Mouse (Mus musculus) lung, embryonic 15.5 days (tissue): Measurements from ENCODE around the gene Lefty1. TPM values are rescaled to one million over a fixed set of nuclear protein-coding genes. Genes with fewer than 3 reads are reported as not detected.
A peak's percentile ranks its signal among the peaks of the same experiment; 100 is the strongest.
"Not testable (repeated sequence)": the region's sequence is repeated elsewhere in the genome, so short reads cannot be mapped to it uniquely, and the experiment has no call there.

Source experiments
- ATAC-seq: fragments of 200-750 bp; cut with Nextera tagmentation; 2 replicates; pipeline ENCODE4 v1.8.0; 2017; ENCODE audit warnings: moderate number of reproducible peaks, borderline replicate concordance; ENCODE audit not compliant: low FRiP score, low TSS enrichment; ENCODE audit errors: extremely low read depth
- H3K27ac ChIP-seq: fragments of 300-500 bp; sonication (generic); 2 replicates; pipeline ENCODE4 v1.5.1; 2015; ENCODE audit warnings: moderate library complexity, mild to moderate bottlenecking, inconsistent platforms
- H3K27me3 ChIP-seq: fragments of 300-500 bp; sonication (generic); 2 replicates; pipeline ENCODE4 v1.6.1; 2015; ENCODE audit warnings: inconsistent platforms
- H3K36me3 ChIP-seq: fragments of 300-500 bp; sonication (generic); 2 replicates; pipeline ENCODE4 v1.6.1; 2015; ENCODE audit warnings: inconsistent platforms
- H3K4me1 ChIP-seq: fragments of 300-500 bp; sonication (generic); 2 replicates; pipeline ENCODE4 v1.6.1; 2015; ENCODE audit warnings: inconsistent platforms
- H3K4me2 ChIP-seq: fragments of 300-500 bp; sonication (generic); 2 replicates; pipeline ENCODE4 v1.6.1; 2015; ENCODE audit warnings: inconsistent platforms, mild to moderate bottlenecking, moderate library complexity
- H3K4me3 ChIP-seq: fragments of 300-500 bp; sonication (generic); 2 replicates; pipeline ENCODE4 v1.5.1; 2015; ENCODE audit warnings: mild to moderate bottlenecking, inconsistent platforms
- H3K9ac ChIP-seq: fragments of 300-500 bp; sonication (generic); 2 replicates; pipeline ENCODE4 v1.6.1; 2015; ENCODE audit warnings: inconsistent platforms
- H3K9me3 ChIP-seq: fragments of 300-500 bp; sonication (generic); 2 replicates; pipeline ENCODE4 v1.6.1; 2016; ENCODE audit warnings: inconsistent platforms
- WGBS: fragments of 180-500 bp; shearing (Covaris S2); methylation state at CpG from one replicate; pipeline ENCODE4 v1.1.7; 2015; 5-methylcytosine and 5-hydroxymethylcytosine counted together
- polyA plus RNA-seq: library from polyadenylated mRNA; unstranded; fragments of >200 nt; fragmentation: Nextera tagmentation; extraction: Ambion mirVana; gene quantifications from 2 replicates; pipeline ENCODE4 v1.2.1, GENCODE M21; 2015

Lefty1 gene
- polyA plus RNA-seq, 1 experiment from 2014 or later = 1.2 TPM

GRCm38 (mm10) chr1:180926286-180926685, 8.5 kb upstream of the Lefty1 start:
- Histone ChIP-seq H3K9ac (no peak overlapping the region), H3K9me3 (no peaks in the 10 kb centered on the region), H3K27me3 (no peaks in the 10 kb centered on the region; the same call in 1 of the 2 replicates), H3K4me1 (no peaks in the 10 kb centered on the region), H3K4me2 (no peak overlapping the region), H3K36me3 (no peaks in the 10 kb centered on the region), H3K4me3 (no peak overlapping the region), H3K27ac (no peak overlapping the region)
- 55% methylated on average over 4 of the region's 4 CpGs for WGBS
- no peak for ATAC-seq

- WGBS = 11% methylated on average over 2 of the region's 2 CpGs
- ATAC-seq = no peak
- Histone ChIP-seq H3K4me2 (no peak overlapping the region), H3K9me3 (no peaks in the 10 kb centered on the region), H3K27ac (no peak overlapping the region), H3K27me3 (peaks cover 18% of the 10 kb centered on the region), H3K36me3 (no peaks in the 10 kb centered on the region), H3K4me3 (no peak overlapping the region), H3K9ac (no peak overlapping the region), H3K4me1 (no peaks in the 10 kb centered on the region)
Observed at GRCm38 (mm10) chr1:180929599-180929998, 5.2 kb upstream of the Lefty1 start.

GRCm38 (mm10) chr1:180931106-180931505, 3.7 kb upstream of the Lefty1 start:
- WGBS = 60% methylated on average over 3 of the region's 3 CpGs
- H3K27ac ChIP-seq = no peak overlapping the region
- H3K9me3 ChIP-seq = no peaks in the 10 kb centered on the region
- ATAC-seq = no peak
- H3K9ac ChIP-seq = no peak overlapping the region
- H3K4me2 ChIP-seq = no peak overlapping the region
- H3K36me3 ChIP-seq = no peaks in the 10 kb centered on the region
- H3K4me3 ChIP-seq = no peak overlapping the region
- no peaks in the 10 kb centered on the region for H3K4me1 ChIP-seq
- H3K27me3 ChIP-seq = peaks cover 34% of the 10 kb centered on the region

GRCm38 (mm10) chr1:180933659-180934058, 1.2 kb upstream of the Lefty1 start:
- Histone ChIP-seq H3K27ac (no peak overlapping the region), H3K27me3 (peaks cover 43% of the 10 kb centered on the region), H3K9ac (no peak overlapping the region), H3K9me3 (no peaks in the 10 kb centered on the region), H3K4me2 (no peak overlapping the region), H3K4me1 (no peaks in the 10 kb centered on the region), H3K4me3 (no peak overlapping the region), H3K36me3 (no peaks in the 10 kb centered on the region)
- WGBS = 37% methylated on average over 6 of the region's 6 CpGs
- ATAC-seq = no peak

GRCm38 (mm10) chr1:180936610-180937398, 2.0 kb downstream of the Lefty1 start:
- peak; percentile 87; the same call in 1 of the 2 replicates for ATAC-seq
- peaks cover 43% of the 10 kb centered on the region for H3K27me3 ChIP-seq
- H3K36me3 ChIP-seq, H3K27ac ChIP-seq, H3K9me3 ChIP-seq, H3K4me1 ChIP-seq: not testable (repeated sequence)
- peak overlapping the region; percentile 61 for H3K4me2 ChIP-seq
- 2% methylated on average over 40 of the region's 41 CpGs for WGBS
- H3K4me3 ChIP-seq = peak overlapping the region; percentile 32
- H3K9ac ChIP-seq = 0 out of 2 replicates have a peak overlapping the region, but pooled peaks have one; percentile 19

- not testable (repeated sequence) for H3K27ac ChIP-seq, H3K9me3 ChIP-seq, ATAC-seq, H3K36me3 ChIP-seq, H3K4me1 ChIP-seq, H3K4me2 ChIP-seq, H3K4me3 ChIP-seq, H3K9ac ChIP-seq
- WGBS = 60% methylated on average over 13 of the region's 13 CpGs
- H3K27me3 ChIP-seq = peaks cover 43% of the 10 kb centered on the region
Observed at GRCm38 (mm10) chr1:180937631-180938030, 2.8 kb downstream of the Lefty1 start.

GRCm38 (mm10) chr1:180938781-180939180, 4.0 kb downstream of the Lefty1 start:
- not testable (repeated sequence) for H3K9ac ChIP-seq, H3K9me3 ChIP-seq, ATAC-seq, H3K4me2 ChIP-seq, H3K36me3 ChIP-seq, H3K27ac ChIP-seq, H3K4me3 ChIP-seq
- Histone ChIP-seq H3K4me1 (peaks cover 19% of the 10 kb centered on the region), H3K27me3 (peaks cover 32% of the 10 kb centered on the region)
- WGBS = 80% methylated on average over 2 of the region's 2 CpGs

- Histone ChIP-seq H3K9ac (peak overlapping the region; percentile 80; the same call in 1 of the 2 replicates), H3K4me2 (peak overlapping the region; percentile 89), H3K4me1 (peaks cover 38% of the 10 kb centered on the region), H3K36me3 (no peaks in the 10 kb centered on the region), H3K27ac (no peak overlapping the region), H3K4me3 (peak overlapping the region; percentile 92), H3K27me3 (peaks cover 11% of the 10 kb centered on the region), H3K9me3 (no peaks in the 10 kb centered on the region)
- no peak for ATAC-seq
- 81% methylated on average over 7 of the region's 7 CpGs for WGBS
Observed at GRCm38 (mm10) chr1:180940776-180941460, 6.1 kb downstream of the Lefty1 start.

GRCm38 (mm10) chr1:180941726-180942125, 6.9 kb downstream of the Lefty1 start:
- peak; percentile 6; the same call in 1 of the 2 replicates for ATAC-seq
- Histone ChIP-seq H3K36me3 (no peaks in the 10 kb centered on the region), H3K4me2 (peak overlapping the region; percentile 89), H3K4me1 (peaks cover 44% of the 10 kb centered on the region), H3K27ac (peak overlapping the region; percentile 80), H3K27me3 (peaks cover 9% of the 10 kb centered on the region; the same call in 1 of the 2 replicates), H3K9ac (peak overlapping the region; percentile 80), H3K4me3 (peak overlapping the region; percentile 92), H3K9me3 (no peaks in the 10 kb centered on the region)
- WGBS = 4% methylated on average over 18 of the region's 18 CpGs

- Histone ChIP-seq H3K27me3 (peaks cover 7% of the 10 kb centered on the region; the same call in 1 of the 2 replicates), H3K27ac (peak within 1 kb of the TSS; percentile 80), H3K9me3 (no peaks in the 10 kb centered on the region), H3K9ac (peak within 1 kb of the TSS; percentile 80), H3K36me3 (no peaks in the 10 kb centered on the region), H3K4me2 (peak within 1 kb of the TSS; percentile 89), H3K4me3 (peak within 1 kb of the TSS; percentile 92), H3K4me1 (peaks cover 44% of the 10 kb centered on the region)
- ATAC-seq = peak; percentile 60; the same call in 1 of the 2 replicates
- under 1% methylated on average over 72 of the region's 73 CpGs for WGBS
Observed at GRCm38 (mm10) chr1:180942166-180943031, 7.6 kb downstream of the Lefty1 start, which contains the start of gene Tmem63a. Tmem63a (plus strand) TSS chr1:180942344.

GRCm38 (mm10) chr1:180943032-180943644, 8.3 kb downstream of the Lefty1 start:
- Histone ChIP-seq H3K4me3 (peak overlapping the region; percentile 92), H3K36me3 (no peaks in the 10 kb centered on the region), H3K27me3 (no peaks in the 10 kb centered on the region), H3K9ac (peak overlapping the region; percentile 80), H3K4me2 (peak overlapping the region; percentile 89), H3K27ac (peak overlapping the region; percentile 80), H3K9me3 (no peaks in the 10 kb centered on the region), H3K4me1 (peaks cover 44% of the 10 kb centered on the region)
- 49% methylated on average over 11 of the region's 11 CpGs for WGBS
- ATAC-seq = no peak
